Mouse (Mus musculus) mouse embryonic stem cell (cell line): ENCODE measurements around the gene Ube2c.
"Not testable (repeated sequence)": the region's sequence is repeated elsewhere in the genome, so short reads cannot be mapped to it uniquely, and the experiment has no call there.

Experiments
- in situ Hi-C, 2 experiments: fragments of 300-500 bp; cut with MboI; formaldehyde crosslinking; loops; 1 replicate in 1 of 2; 3 replicates in 1 of 2; pipeline ENCODE4 v1.14.3; 2019 to 2020; ENCODE audit warnings: low sequenced_read_pairs in 2 of 2, low pct_unique_long_range_greater_than_20kb in 1 of 2, mixed read lengths in 1 of 2; ENCODE audit not compliant: unreplicated experiment in 1 of 2

The Ube2c gene

DNA sequence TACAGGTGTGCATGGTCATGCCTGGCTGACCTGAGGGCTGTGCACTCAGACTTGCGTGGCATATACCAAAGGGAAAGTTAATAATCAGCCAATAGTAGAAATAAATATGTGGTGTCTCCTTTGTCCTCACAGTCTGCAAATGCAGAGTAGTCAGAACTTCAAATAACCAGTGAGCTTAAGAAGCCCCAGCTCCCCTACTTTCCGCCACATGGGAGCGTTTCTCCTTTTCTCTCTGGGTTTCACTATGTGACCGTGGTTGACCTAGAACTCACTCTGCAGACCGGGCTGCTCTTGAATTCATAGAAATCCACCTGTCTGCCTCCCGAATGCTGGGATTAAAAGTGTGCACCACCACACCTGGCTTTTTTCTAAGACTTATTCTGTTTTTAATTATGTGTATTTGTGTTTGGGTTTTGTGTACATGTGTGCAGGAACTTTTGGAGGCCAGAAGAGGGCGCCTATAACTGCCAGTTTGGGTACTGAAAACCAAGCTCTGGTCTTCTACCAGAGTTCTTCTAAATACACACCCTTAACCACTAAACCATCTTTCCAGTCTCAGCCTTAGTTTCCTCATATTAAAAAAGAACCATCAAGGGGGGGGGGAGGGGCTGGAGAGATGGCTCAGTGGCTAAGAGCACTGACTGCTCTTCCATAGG is 14.4 kb downstream of the Ube2c start:
- in situ Hi-C loops: no loop called here

DNA sequence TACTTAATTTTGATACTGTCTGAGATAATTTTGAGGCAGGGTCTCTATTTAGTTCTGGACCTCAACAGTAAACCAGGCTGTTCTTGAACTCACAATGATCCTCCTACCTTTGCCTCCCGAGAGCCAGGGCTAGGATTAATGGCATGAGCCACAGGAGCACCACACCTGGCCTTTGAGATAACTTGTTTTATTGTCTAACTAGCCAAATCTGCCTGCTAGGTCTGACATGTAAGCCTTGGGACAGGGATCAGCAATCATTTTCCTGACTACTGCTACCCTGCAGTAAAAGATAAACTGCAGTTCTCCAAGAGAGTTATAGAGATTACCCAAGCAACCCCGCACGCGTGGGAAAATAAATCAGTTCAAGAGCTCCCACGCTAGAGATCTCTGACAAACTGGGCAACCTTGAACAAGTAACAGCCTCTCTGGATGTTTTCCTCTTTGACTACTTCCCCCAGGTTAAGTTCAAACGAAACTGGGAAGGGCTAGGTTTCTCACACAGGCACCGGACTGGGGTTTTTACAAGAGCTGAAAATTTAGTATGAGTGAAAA is 15.2 kb downstream of the Ube2c start:
- in situ Hi-C loops: no loop called here

GRCm38 (mm10) chr2:164785481-164786387 is 16.0 kb downstream of the Ube2c start, which contains the start of gene Snx21:
Snx21 (plus strand) TSS chr2:164785823.
- in situ Hi-C loops: no loop called here

DNA sequence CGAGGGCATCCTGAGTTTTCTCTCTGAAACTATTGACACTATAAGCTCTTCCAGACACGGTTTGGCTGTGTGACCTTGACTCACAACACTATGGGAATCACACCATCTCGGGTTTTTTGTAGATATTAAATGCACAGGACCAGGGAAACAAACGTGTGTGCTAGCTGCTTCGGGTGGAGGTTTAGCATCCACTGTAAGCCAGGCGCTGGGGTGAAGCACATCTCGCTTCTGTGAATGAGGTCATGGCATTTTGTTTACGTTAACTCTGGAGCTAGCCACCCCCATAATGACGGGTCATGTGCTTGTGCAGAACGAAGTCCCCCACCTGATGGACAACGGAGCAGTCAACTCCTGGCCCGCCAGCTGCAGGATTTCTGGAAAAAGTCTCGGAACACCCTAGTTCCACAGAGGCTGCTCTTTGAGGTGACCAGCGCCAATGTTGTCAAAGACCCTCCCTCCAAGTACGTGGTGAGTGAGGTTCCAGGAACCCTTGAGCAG is 16.7 kb downstream of the Ube2c start:
- in situ Hi-C loops: no loop called here

DNA sequence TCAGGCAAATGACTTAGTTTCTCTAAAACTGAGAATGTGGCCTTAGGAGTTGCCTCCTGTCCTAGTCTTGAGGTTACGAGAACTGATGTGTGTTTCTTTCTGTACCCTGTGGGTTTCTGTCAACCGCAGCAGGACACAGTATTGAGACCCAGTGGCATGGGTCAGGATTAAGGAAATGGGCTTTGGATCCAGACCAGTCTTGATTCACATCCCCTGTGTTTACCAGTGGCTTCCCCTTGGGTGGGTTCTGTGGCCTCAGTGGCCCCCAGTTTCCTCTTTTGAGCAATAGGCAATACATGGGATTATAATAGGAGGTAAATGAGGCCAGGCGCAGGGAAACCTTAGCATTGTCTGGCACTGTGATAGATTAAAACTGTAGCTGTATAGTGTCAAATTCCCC is 17.3 kb downstream of the Ube2c start:
- in situ Hi-C loops: no loop called here

DNA sequence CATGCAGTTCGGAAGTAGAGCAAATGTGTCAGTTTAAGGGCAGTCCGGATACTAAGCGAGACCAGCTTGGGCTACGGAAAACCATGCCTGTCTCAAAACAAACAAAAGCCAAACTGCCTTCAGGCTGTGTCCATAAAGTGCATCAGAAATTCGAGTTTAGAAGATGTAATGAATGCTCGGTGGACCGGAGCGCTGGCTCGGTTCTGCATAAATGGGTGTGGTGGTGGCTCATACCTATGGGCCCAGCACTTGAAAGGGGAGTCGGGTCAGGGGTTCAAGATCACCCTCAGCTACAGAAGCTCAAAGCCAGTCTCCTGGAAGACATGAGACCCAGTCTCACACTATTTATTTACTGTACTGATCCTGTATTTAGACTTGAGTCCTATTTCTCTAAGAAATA is 18.1 kb downstream of the Ube2c start:
- in situ Hi-C loops: no loop called here

GRCm38 (mm10) chr2:164788411-164788810 is 18.7 kb downstream of the Ube2c start:
- in situ Hi-C loops: no loop called here

GRCm38 (mm10) chr2:164790451-164790850 is 20.8 kb downstream of the Ube2c start:
- in situ Hi-C loops: no loop called here

- in situ Hi-C loops: no loop called here
These were observed 22.2 kb downstream of the Ube2c start for GRCm38 (mm10) chr2:164791841-164792261.

DNA sequence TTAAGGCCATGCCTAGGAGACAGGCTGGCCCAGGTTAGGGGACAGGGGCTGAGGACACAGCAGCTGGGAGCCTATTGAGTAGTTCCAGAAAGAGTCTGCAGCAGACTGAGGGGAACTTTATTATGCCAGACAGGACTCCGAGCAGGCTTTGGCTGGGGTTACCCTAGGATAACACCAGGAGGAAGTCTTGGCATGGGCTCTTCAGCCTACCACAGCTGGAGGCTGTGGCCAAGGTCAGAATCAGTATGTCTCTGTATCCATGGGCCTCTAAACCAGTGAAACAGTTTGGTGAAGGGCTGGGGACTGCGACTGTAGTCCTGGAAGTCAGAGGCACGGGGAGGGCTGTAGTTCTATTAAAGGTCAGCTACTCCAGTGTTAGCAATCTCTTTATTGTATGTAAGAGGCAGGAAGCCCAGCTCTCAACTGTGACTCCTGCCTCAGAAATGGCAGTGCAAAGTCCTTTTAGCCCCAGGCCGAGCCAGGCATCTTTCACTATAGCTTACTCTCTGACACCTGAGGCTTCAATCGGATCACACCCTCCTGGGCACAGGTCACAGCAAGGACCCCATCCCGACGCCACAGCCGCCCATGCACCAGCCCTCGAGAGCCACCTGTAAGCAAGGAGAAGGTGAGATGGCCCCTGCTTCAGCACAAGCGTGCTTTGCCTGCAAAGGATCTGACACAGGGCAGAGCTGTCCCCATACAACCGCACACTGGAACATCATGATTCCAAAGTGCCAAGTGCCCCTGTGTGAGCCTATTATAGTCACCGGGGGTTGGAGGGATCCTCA is 22.9 kb downstream of the Ube2c start:
- in situ Hi-C loops: no loop called here

- in situ Hi-C loops: no loop called here
These were observed 23.5 kb downstream of the Ube2c start for GRCm38 (mm10) chr2:164793236-164793635.

- in situ Hi-C loops: no loop called here
These were observed 24.1 kb downstream of the Ube2c start for GRCm38 (mm10) chr2:164793772-164794171.

DNA sequence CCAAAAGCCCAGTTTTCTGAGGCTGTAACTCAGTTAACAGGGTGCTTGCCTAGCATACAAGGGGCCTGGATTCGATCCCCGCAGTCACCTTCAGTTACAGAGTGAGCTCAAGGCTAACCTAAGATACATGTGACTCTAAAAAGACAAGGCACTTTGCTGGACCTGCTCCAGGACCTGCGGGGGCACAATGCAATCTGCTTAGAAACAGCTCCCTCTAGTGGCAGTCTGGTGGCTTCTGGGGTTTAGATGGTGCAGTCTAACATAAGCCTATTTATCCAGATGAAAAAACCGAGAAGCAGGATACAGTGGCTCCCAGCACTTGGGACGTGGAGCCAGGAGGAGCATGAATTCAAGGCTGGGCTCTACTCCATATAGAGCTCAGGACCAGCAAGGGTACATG is 24.6 kb downstream of the Ube2c start:
- in situ Hi-C loops: no loop called here

GRCm38 (mm10) chr2:164795868-164796267 is 26.2 kb downstream of the Ube2c start:
- in situ Hi-C loops: no loop called here

DNA sequence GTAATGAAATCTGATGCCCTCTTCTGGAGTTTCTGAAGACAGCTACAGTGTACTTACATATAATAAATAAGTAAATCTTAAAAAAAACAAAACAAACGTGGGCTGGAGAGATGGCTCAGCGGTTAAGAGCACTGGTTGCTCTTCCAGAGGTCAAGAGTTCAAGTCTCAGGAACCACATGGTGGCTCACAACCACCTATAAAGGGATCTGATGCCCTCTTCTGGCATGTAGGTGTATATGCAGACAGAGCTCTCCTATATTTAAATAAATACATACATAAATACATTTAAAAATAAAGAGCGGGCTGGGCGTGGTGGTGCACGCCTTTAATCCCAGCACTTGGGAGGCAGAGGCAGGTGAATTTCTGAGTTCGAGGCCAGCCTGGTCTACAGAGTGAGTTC is 28.9 kb downstream of the Ube2c start:
- in situ Hi-C loops: not testable (repeated sequence)

- in situ Hi-C loops: no loop called here
These were observed 30.7 kb downstream of the Ube2c start for GRCm38 (mm10) chr2:164800252-164801004.

- in situ Hi-C loops: no loop called here
These were observed 33.7 kb downstream of the Ube2c start for GRCm38 (mm10) chr2:164803201-164803920.
